Mouse (Mus musculus) cerebellum, postnatal 25 days (tissue): Measurements from ENCODE around the gene Mettl22.

Experiments
- DNase-seq, 2 experiments: peaks; one replicate each; pipeline ENCODE4 v3.0.0; 2021; ENCODE audit warnings: mixed read lengths in 2 of 2

The Mettl22 gene

GRCm38 (mm10) chr16:8470603-8471481, at the start of gene Mettl22:
Gene Mettl22 (plus strand): TSS chr16:8470788.
- DNase-seq = peak; percentile 94 to 96

GRCm38 (mm10) chr16:8420842-8421241, 49.7 kb upstream of the Mettl22 start:
- no peak for DNase-seq

DNA sequence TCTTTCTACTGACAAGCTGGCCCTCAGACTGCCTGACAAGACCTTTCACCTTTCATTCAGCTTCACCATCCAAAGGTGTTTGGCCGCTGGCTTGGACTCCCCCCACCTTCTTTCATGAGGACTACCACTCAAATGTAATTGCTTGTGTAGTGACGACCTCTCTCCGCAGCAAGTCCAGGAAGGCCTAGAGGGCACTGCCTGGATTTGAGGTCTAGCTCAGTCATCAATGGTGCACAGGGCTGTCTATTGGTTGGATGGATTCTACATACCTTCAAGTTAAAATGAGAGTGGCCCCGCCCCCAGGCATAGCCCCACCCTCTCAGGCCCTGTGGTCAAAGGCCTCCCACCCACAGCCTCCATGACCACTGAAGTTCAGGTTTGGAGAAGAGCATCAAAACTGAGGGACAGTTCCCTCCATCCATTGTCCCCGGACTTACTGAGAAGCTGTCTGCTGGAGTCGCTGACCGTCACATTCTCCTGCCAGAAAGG, 46.9 kb upstream of the Mettl22 start:
- no peak for DNase-seq

DNA sequence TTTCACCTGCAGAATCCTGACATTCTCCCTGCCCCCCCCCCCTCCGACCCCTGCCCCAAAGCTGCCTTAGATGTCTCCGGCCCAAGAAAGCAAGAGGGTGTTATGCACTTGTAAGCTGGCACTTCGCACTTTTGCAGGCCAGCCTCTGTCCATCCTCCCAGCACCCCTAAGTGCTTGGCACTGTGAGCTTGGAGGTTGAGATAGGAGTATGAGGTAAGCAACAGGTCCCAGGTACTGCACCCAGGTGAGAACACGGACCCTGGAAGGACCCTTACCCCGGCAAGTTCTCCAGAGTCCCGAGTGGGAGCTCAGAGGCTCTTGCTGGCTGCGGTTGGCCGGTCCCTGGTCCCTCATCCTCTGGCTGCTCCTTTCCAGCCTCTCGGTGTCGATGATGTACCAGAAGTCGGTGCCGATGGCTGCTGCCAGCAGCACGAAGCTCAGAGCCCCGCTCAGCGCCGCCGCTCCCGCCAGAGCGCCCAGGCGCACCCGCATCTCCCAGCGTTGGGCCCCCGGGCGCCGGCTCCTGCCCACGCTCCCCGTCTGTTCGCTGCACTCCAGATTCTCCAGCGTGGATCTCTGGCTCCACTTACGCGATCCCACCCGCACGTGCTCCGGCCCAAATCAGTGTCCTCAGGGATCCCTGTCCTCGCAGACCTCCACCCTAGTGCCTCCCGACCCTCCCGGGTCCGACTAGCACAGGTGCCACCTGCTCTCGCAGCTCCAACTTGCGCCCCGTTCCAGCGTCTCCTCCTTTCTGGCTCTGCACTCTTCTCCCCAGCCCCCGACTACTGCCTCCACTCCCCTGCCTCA, 46.2 kb upstream of the Mettl22 start:
- DNase-seq = peak; percentile 38 to 60

DNA sequence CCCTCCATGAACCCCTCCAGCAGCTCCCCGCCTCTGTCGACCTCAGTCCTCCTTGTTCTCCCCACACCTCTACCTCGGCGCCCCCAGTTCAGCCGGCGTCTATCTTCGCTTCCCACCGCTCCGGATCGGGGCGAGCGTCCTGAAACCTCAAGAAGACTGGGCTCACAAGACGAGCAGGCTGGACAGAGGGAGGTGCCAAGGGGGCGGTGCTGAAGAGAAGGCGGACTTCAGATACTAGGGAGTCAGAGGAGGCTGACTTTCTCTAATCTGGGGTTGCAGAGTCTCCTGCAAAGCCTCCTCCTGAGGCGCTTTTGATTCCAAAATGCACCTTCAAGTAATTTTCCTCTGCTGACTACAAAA, 45.6 kb upstream of the Mettl22 start, which contains the start of gene Tmem114:
Gene Tmem114 (minus strand): TSS at position 166 of the 360 bp plus-strand sequence.
- peak; percentile 51 to 73 for DNase-seq

- no peak for DNase-seq
These were observed 44.9 kb upstream of the Mettl22 start for GRCm38 (mm10) chr16:8425736-8426135.

DNA sequence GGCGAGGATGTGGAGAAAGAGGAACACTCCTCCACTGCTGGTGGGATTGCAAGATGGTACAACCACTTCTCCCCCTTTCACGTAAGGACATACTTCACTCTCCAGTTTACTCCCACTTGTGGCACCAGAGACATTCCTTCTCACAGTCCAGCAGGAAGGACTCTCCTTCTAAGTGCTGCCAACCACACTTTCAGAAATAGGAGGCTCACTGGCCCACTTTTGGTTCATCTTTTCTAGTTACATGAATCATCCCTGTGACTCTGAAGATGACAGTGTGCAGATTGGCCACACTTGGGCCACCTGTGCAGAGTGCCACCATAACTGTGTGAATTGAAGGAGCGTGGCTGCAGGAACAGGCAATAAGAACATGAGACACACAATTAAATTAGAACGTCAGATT, 41.1 kb upstream of the Mettl22 start:
- no peak for DNase-seq

- no peak for DNase-seq
These were observed 38.0 kb upstream of the Mettl22 start for GRCm38 (mm10) chr16:8432616-8433015.

- DNase-seq = peak in 1 of 2 experiments; percentile 12
These were observed 25.7 kb upstream of the Mettl22 start for GRCm38 (mm10) chr16:8444911-8445310.

GRCm38 (mm10) chr16:8446256-8446655, 24.3 kb upstream of the Mettl22 start:
- no peak for DNase-seq

DNA sequence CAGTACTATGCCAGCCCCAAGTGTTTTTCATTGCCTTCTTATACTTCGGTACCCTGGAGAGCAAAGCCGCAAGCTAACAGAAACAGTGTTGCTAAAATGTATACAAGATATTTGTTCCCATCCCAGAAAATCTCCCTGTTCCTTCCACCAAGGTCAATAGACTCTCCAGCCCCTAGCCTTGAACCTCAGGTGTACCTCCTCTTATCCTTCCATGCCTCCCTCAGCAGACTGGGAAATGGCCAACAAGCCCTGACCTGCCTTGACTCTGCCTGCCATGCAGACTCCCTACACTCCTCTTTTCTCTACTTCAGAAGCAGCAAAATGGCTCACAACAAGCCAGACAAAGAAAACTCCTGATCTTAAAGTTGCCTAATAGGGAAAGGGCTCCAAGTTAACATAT, 17.3 kb upstream of the Mettl22 start:
- no peak for DNase-seq

DNA sequence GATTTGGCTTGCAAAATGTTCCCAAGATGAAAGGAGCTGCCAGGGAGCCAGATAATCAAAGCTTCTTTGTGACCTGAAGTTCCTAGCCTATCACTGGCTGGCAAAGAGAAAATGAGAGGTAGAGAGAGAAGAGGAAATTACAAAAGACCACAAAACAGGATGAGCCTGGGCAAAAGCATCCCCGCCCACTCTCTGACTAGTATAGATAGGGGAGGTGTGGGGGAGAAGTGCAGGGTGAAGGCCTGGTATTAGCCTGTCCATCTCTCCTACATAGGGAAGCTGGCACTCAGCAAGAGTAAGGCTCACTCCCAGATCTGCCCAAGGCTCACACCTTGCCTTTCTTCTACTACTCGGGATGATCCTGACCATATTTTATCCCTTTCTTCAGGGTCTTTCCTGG, 15.4 kb upstream of the Mettl22 start:
- DNase-seq = no peak

- DNase-seq = no peak
These were observed 12.2 kb upstream of the Mettl22 start for GRCm38 (mm10) chr16:8458391-8458790.

DNA sequence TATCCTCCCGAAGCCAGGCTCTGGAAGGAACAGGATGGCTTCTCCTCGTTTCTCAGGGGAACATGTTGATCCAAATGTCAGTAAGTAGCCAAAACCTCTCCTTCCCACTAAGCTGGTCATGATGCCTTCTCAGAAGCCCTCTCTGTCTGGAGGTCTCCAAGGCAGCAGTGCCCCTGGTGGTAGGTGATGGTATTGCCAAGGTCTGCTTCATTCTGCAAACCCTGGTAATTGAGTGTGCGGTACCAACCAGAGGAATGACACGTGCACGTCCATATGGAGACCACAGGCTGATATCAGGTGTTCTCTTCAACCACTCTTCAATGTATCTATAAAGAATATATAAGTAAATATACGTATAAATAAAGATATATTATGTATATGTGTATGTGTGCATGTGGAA, 11.5 kb upstream of the Mettl22 start:
- peak; percentile 76 to 84 for DNase-seq

- no peak for DNase-seq
These were observed 456 bp upstream of the Mettl22 start for GRCm38 (mm10) chr16:8470132-8470531.

- no peak for DNase-seq
These were observed 16.9 kb downstream of the Mettl22 start for GRCm38 (mm10) chr16:8487396-8488005.

GRCm38 (mm10) chr16:8489340-8489739, 18.8 kb downstream of the Mettl22 start:
- DNase-seq = no peak

DNA sequence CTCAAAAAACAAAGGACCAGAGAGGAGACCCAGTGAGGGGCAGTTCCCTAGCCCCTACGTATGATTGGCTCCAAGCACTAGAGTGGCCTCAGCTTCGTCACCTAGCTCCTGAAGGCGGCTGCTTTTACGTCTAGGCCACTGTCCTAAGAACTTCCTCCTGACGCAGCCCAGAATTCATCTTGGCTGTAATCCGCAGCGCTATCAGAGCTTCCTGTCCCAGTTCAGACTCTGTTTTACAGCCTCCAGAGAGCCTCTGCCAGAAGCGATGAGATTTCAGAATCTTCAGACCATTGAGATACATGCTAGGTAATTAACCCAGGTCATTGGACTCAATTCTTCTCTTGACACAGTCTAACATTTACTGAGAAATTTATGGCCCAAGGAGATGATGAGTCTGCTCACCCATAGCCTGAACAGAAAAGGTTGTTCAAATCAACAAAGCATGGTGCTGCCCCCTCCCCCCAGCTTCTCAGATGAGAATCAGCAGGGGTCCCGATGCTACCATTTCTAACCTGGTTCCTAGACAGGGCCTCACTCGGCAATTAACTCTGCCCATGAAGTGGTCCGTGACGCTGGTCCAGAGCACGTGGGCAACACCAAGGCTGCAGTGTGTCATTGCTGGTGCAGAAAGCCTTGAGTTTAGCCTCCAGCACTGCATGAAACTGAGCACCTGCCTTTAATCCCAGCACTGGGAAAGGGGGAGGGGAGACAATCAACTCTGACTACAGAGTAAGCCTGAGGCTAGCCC, 21.3 kb downstream of the Mettl22 start:
- DNase-seq = no peak

DNA sequence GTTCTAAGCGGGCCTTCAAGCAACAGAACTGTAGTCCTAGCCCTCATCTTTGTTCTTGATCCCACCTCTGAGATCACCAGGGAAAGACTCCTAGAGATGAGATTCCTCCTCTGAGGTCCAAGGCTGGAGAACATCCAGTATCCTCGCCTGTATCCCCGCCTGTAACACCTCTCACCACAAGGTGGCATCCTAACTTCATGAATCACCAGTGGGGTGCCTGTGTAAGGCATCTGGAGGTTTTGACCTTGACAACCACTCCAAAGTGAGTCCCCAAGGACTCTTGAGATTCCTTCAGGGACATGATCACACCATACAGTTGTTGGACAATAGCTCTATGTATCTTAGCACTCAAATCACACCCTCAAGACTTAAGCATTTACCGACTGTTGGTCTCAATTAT, 23.7 kb downstream of the Mettl22 start:
- peak; percentile 59 to 79 for DNase-seq

DNA sequence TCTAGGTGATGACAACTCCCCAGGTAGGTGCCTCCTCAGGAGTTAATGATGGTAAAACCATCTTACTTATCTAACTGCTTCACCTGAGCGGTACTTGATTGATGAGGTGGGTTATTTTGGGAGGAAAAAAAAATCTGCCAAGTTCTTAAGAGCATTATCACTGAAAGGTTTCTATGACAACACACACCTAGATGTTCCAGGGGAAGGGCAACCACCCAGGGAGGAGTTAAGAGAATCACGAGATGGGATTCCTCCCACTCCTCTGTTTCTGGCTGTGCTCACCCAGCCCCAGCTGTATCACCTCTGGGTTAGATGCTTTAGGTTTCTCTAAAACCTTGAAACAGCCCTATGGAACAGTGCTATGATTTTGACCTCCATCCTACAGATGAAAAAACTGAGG, 26.4 kb downstream of the Mettl22 start:
- no peak for DNase-seq

DNA sequence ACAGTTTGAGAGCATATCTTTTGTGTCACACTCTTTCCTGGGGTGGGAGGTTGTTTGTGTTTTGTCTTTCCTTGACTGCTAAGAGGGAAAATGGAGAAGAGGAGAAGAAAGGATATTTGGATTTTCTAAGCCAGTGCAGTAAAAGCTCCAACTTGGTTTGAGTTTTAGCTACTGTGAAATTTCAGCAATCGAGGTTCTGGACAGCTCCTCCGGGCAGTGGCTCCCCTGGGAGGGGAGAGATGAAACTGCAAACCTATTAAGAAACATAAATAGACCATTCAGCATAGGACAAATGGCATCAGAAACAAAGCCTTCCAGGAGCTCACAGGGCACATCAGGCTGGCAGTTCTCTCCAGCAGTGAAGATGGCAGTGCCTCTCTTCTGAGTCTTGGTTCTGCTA, 33.7 kb downstream of the Mettl22 start:
- no peak for DNase-seq

GRCm38 (mm10) chr16:8509894-8510293, 39.3 kb downstream of the Mettl22 start:
- DNase-seq = no peak
